Mouse (Mus musculus): Measurements from ENCODE around the gene Pnn.

Pnn gene

DNA sequence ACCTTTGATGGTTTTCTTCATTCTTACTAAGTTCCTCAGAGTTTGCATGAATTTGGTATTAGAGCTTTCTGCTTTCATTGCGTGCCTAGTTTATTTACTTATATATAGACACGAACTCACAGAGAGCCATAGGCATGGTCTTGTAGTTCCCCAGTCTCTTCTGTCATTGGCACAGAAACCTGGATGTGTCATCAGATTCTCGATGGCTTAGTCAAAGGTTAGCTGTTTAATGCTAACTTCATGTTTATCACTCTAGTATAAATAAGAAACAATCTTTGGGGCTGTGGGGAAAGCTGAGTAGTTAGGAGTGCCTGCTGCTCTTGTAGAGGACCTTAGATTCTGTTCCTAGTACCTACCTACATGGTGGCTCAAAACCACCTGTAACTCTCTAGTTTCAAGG, 10.3 kb downstream of the Pnn start:
- no peak for DNase-seq

DNA sequence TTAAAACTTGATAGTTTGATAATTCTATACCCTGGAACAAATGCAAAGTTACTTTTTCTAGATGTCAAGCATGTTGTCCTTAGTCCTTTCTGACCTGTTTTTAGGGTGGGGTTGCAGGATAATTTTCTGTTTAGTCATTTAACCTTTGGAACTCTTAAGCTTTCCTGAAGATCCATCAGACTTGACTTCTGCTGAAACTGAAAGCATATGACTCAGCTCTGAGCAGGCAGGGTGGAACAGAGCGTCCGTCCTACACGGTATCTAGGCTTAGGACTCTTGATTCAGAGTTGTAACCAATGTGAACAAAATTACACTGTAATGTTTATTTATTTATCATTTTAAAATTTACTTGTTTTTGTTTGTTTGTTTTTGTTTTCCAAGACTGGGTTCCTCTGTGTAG, 11.2 kb downstream of the Pnn start:
- DNase-seq = no peak

DNA sequence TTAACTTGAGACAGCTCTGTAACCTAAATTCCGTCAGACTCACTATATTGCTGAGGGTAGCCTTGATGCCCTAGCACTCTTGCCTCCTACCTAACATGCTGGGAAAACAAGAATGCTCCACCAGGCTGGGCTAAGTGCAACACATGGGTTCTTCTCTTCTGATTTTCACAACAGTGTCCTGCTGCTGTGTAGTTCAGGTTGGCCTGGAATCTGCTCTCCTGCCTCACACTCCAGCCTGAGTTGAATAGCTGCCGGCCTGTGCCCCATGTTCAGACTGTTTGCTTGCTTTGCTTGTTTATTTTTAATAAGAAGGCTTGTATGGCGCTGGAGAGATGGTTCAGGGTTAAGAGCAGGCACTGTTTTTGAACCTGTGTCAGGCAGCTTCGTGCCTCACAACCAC, 13.8 kb downstream of the Pnn start:
- DNase-seq = no peak

DNA sequence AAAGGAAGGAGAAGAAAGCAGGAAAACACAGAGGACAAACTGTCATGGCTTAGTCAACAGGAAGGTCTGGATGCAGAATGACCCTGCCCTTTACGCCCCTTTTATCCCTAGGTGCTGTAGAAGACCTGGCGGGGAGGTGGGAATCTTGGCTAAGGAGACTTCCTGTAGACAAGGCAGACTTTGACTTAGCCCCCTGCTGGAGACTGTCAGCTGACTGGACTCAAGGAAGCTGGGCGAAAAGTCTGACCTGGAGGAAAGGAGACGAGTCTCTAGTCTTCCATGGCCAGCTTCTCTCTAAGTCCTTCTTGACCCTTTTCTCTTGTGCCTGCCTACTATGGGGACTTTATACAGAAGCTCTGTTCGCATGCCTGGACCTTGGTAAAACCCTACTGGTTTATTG, 17.8 kb downstream of the Pnn start:
- no peak for DNase-seq

DNA sequence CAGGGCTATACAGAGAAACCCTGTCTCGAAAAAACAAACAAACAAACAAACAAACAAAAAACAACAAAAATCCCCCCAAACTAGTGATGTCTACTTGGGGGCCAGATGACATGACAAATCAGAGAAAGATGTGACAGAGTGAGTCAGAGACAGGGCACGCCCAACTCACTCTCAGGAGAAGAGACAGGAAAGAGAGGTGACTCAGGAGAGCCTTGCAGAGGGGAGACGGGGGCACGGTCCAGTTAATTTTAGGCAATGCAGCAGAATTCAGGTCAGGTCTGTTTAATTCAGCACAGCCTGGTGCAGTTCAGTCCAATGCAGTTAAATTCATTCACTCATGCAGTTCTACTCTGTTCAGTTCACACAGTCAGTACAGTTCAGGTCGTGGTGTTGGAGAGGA, 19.5 kb downstream of the Pnn start:
- DNase-seq = no peak

DNA sequence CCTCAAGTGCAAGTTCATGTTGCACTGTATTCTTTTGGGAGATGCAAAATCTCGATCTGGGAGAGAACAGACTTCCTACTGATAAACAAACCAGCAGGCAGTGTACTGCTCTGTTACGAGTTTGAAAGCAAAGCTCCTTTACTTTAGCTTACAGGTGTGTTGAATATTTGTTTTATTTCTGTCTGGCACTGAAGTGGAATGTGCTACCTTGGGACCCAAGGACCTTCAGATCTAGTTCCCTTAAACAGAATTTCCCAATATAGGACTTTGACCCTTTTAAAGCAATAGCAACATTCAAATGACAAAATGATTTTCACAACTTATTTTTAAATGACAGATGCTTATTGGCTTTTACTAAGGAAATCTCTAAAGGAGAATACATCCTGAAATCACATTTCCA, 26.9 kb downstream of the Pnn start:
- no peak for DNase-seq

DNA sequence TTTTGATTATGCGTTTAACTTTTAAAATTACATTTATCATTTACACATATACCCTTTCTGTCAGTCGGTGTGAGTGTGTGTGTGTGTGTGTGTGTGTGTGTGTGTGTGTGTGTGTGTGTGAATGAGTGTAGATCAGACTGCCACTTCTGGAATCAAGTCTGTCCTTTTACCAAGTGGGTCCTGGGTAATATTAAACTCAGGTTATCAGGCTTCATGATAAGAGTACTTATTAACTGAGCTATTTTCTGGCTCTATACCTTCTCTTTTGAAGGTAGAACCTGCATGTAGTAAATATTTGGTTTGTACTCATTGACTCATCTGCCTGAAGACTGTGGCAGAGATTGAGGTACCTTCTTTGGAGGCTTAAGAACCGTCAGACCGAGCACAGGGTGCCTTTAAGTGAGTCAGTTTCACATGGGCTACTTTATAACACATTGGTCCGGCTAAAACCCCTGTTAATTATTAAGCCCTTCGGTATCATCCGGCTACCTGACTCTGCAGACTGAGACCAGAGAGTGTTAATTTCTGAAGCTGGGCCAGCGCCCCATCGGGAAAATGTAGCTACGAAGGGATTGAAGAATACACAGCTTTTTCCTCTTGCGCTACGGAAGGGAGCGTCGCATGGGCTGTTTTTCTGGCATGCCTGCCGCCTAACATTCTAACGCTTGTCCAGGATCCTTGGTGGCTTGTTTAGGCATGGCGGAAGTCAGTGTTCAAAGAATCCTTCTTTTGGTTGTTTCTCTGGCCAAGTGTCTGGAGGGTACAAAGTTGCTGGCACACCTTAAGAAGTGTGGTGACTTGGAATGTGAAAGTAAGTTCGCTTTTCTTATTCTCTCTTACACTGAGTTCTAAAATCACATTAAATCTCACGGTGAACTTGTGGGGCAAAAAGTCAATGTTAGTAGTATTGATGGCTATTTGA, 28.7 kb downstream of the Pnn start, which contains the start of gene Mia2:
TSS of gene Mia2 (plus strand) at position 696 of the 922 bp plus-strand sequence.
- DNase-seq = no peak

DNA sequence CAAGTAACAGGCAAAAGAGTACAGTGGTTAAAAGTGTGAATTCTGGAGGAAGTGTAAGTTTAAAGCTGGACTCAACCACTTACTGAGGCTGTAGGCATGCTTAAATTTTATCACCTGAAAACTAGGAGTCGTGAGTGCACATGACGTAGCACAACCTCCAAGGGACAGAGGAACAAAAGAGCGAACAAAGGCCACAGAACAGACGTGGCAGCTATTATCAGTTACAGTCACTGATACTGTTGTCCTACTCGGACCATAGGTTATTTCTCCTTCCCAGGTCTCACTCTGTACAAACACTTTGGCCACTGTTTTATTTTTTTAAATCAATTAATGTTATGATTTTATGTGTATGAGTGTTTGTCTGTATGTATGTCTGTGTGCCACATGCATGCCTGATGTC, 38.1 kb downstream of the Pnn start:
- DNase-seq = no peak

DNA sequence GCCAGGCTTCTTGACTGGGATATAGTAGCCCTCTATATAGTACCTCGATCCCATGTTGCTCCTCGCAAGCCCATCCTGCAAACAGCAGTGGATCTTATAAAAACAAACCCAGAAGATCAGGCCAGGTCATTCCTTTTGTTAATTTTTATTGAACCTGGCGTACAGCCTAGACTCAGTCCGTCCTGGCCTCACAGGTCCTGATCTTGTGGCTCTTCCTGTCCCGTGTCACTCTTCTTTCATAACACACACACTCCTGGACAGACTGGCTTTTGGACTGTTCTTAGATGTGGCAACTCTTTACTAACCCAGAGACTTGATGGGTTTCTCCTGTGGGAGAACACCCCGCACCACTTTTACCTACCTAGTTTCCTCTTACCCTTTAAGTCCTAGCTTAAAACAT, 39.2 kb downstream of the Pnn start:
- DNase-seq = no peak

DNA sequence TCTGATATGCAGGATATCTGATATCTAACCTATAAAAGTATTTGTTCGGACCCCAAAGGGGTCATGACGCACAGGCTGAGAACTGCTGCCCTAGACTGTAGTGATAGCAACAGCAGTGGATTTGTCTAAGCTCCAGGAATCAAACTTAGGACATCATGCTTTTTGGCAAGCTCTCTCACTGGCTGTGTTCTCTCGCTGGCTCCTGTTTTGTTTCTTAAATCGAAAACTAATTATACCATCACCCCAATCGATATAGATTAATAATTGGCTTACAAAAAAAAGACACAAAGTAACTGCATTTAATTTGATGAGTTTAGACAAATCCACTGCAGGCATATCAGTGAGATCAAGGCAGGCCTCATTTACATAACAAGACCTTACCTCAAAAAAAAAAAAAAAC, 39.8 kb downstream of the Pnn start:
- no peak for DNase-seq

DNA sequence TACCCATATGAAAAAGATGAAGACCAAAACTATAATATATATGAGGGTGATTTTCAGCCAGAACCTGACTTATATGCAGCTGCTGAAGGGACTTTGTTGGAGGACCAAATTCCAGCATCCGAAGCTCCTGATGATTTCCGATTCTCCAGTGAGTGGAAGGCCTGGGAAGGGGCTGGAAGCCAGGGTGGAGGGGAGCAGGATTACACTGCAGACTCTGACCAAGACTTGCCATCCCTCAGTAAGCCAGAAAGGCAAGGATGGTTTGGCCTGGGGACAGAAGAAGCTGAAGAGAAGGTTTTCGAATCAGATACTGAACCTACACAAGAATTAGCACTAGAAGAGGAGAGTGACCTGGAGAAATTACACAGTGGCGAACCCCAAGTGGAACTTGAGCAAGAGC, 41.2 kb downstream of the Pnn start:
- DNase-seq = no peak

DNA sequence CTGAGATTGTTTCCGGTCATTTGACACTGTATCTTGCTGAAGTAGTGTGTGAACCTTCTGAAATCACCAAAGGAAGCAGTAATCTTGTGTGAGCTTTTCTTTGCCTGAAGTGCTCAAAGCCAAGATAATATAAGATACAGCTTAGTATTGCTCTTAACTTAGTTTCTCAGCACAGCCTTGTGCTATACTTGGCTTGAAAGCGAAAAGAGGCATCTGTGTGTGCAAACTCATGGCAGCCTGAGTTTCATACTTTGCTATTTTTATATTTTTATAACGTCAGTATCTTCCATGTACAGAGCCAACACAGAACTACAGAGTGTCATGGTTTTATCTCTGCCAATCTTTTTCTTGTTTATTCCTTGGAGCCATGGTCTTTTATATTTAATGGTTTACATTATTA, 50.5 kb downstream of the Pnn start:
- no peak for DNase-seq
